Mouse (Mus musculus) midbrain, embryonic 14.5 days (tissue): ENCODE data around the gene Gm43720. TPM values are rescaled to one million over a fixed set of nuclear protein-coding genes. Genes with fewer than 3 reads are reported as not detected.

Source experiments
- ATAC-seq: fragments of 200-750 bp; cut with Nextera tagmentation; 2 replicates; pipeline ENCODE4 v1.8.0; 2017; ENCODE audit warnings: moderate number of reproducible peaks, moderate library complexity; ENCODE audit not compliant: low FRiP score, low TSS enrichment
- DNase-seq: peaks from one replicate; pipeline ENCODE4 v3.0.0-alpha.2; 2015
- H3K27ac ChIP-seq: fragments of 300-500 bp; sonication (generic); replicated peaks from 2 replicates; pipeline ENCODE4 v1.5.1; 2014; ENCODE audit warnings: mild to moderate bottlenecking, low read depth, low read length, moderate library complexity
- H3K27me3 ChIP-seq: fragments of 300-500 bp; sonication (generic); 2 replicates; pipeline ENCODE4 v1.6.1; 2014; ENCODE audit warnings: low read length, control low read depth, mixed read lengths; ENCODE audit not compliant: control insufficient read depth, insufficient read depth
- H3K36me3 ChIP-seq: fragments of 300-500 bp; sonication (generic); 2 replicates; pipeline ENCODE4 v1.6.1; 2014; ENCODE audit warnings: low read length, control low read depth; ENCODE audit not compliant: control insufficient read depth, insufficient read depth
- H3K4me1 ChIP-seq: fragments of 300-500 bp; sonication (generic); 2 replicates; pipeline ENCODE4 v1.6.1; 2014; ENCODE audit warnings: mild to moderate bottlenecking, antibody characterized with exemption, low read length, control low read depth; ENCODE audit not compliant: control insufficient read depth, insufficient read depth
- H3K4me2 ChIP-seq: fragments of 300-500 bp; sonication (generic); 2 replicates; pipeline ENCODE4 v1.6.1; 2014; ENCODE audit warnings: mild to moderate bottlenecking, low read length, moderate library complexity
- H3K4me3 ChIP-seq: fragments of 300-500 bp; sonication (generic); replicated peaks from 2 replicates; pipeline ENCODE4 v1.5.1; 2014; ENCODE audit warnings: low read depth, low read length
- H3K9ac ChIP-seq: fragments of 300-500 bp; sonication (generic); replicated peaks from 2 replicates; pipeline ENCODE4 v1.6.1; 2014; ENCODE audit warnings: mild to moderate bottlenecking, low read length, moderate library complexity
- H3K9me3 ChIP-seq: fragments of 300-500 bp; sonication (generic); 2 replicates; pipeline ENCODE4 v1.6.1; 2016; ENCODE audit warnings: low read length, control low read depth, mixed read lengths; ENCODE audit not compliant: control insufficient read depth
- WGBS: fragments of 180-500 bp; shearing (Covaris S2); extraction: QIAGEN DNeasy Blood & Tissue Kit; methylation state at CpG from one replicate; pipeline ENCODE4 v1.1.7; 2014; 5-methylcytosine and 5-hydroxymethylcytosine counted together
- polyA plus RNA-seq: library from polyadenylated mRNA; unstranded; fragments of >200 nt; fragmentation: Nextera tagmentation; extraction: Ambion mirVana; gene quantifications from 2 replicates; pipeline ENCODE4 v1.2.1, GENCODE M21; 2014

Gm43720 gene
- polyA plus RNA-seq, 1 experiment from 2014 or later: not detected

DNA sequence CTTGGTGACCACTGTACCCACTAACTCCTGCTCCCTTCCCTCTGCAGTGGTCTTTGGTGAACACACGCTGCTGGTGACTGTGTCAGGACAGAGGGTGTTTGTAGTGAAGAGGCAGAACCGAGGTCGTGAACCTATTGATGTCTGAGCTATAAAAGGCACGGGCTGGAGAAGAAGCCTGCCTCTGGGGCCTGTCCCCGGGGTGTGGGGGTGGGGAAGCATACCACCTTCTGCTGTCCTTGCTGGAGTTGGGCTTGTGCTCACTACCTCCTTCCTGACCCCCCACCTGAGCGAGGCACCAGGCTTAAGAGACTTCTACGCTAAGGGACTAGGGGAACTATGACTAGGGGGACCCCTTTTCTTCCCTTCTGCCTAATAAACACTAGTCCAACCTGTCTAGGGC is 20.8 kb downstream of the Gm43720 start:
- H3K4me1 ChIP-seq: peaks cover 23% of the 10 kb centered on the region

DNA sequence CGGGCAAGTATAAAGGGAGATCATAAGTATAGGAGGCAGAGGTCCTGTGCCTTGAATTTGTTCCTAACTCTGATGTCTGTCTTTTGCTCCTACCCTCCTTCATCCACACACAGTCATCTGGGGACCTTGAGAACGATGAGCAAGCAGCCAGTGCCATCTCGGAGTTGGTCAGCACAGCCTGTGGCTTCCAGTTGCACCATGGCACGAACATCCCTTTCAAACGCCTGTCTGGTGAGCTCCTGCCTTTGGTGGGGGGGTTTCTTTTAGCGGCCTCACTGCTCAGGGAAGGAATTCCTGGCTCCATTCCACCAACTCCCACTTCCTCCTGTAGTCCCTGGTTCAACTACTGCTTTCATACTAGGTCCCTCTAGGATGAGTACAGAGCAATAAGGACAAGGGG is 21.2 kb downstream of the Gm43720 start:
- peaks cover 49% of the 10 kb centered on the region for H3K36me3 ChIP-seq
- no peak overlapping the region for H3K9ac ChIP-seq
- no peaks in the 10 kb centered on the region for H3K9me3 ChIP-seq
- 90% methylated on average over 6 of the region's 6 CpGs for WGBS
- no peak for DNase-seq
- H3K4me1 ChIP-seq: peaks cover 23% of the 10 kb centered on the region
- H3K4me3 ChIP-seq: no peak overlapping the region
- no peak for ATAC-seq
- no peaks in the 10 kb centered on the region for H3K27me3 ChIP-seq
- no peak overlapping the region for H3K4me2 ChIP-seq
- no peak overlapping the region for H3K27ac ChIP-seq

More for the DNA sequence above, 20.8 kb downstream of the Gm43720 start:
- no peak overlapping the region for H3K9ac ChIP-seq
- no peaks in the 10 kb centered on the region for H3K27me3 ChIP-seq
- no peak overlapping the region for H3K4me2 ChIP-seq
- WGBS: 83% methylated on average over 7 of the region's 7 CpGs
- peaks cover 49% of the 10 kb centered on the region for H3K36me3 ChIP-seq
- no peak for DNase-seq
- no peak for ATAC-seq
- no peak overlapping the region for H3K27ac ChIP-seq
- H3K9me3 ChIP-seq: no peaks in the 10 kb centered on the region
- no peak overlapping the region for H3K4me3 ChIP-seq

DNA sequence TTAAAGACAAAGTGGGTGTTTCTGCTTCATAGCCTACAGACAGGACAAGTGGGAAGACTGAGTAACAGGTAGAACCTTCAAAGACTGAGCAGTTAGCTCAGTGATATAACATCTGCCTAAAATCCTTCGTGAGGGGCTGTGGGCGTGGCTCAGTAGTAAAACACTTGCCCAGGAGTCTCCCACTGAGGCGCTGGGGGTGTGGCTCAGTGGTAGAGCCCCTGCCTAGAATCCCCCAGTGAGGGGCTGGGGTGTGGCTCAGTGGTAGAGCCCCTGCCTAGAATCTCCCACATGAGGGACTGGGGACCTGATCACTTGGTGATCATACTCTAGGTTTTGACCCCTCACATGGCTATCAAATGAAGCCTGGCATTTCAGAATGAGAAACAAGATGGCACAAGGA is 21.7 kb downstream of the Gm43720 start:
- ATAC-seq (no peak), DNase-seq (no peak)
- no peaks in the 10 kb centered on the region for H3K9me3 ChIP-seq
- no peak overlapping the region for H3K27ac ChIP-seq
- H3K9ac ChIP-seq: no peak overlapping the region
- H3K4me2 ChIP-seq: no peak overlapping the region
- H3K27me3 ChIP-seq: no peaks in the 10 kb centered on the region
- H3K4me3 ChIP-seq: no peak overlapping the region
- 77% methylated on average over 3 of the region's 3 CpGs for WGBS
- H3K36me3 ChIP-seq: peaks cover 49% of the 10 kb centered on the region
- H3K4me1 ChIP-seq: peaks cover 21% of the 10 kb centered on the region

DNA sequence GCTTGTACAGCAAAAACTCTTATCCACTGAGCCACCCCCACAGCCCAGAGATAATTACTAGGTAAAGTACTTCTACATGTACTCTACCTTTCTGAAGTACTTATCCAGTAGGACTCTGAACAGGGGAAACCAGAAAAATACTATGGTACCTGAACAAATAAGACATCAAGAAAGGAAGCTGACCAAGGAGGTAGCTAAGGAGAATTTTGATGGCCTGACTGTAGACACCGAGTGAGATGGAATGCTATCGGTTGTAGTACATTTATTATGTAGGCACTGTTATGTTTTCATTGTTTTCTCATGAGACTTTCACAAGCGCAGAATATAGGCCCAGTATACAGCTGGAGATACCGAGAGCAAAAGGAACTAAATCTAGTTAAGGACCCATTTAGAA is 22.2 kb downstream of the Gm43720 start:
- Histone ChIP-seq H3K36me3 (peaks cover 49% of the 10 kb centered on the region), H3K9ac (no peak overlapping the region), H3K27me3 (no peaks in the 10 kb centered on the region), H3K27ac (no peak overlapping the region), H3K4me1 (peaks cover 16% of the 10 kb centered on the region), H3K4me2 (no peak overlapping the region), H3K9me3 (no peaks in the 10 kb centered on the region), H3K4me3 (no peak overlapping the region)
- WGBS: 92% methylated on average over 4 of the region's 4 CpGs
- ATAC-seq: no peak
- no peak for DNase-seq

DNA sequence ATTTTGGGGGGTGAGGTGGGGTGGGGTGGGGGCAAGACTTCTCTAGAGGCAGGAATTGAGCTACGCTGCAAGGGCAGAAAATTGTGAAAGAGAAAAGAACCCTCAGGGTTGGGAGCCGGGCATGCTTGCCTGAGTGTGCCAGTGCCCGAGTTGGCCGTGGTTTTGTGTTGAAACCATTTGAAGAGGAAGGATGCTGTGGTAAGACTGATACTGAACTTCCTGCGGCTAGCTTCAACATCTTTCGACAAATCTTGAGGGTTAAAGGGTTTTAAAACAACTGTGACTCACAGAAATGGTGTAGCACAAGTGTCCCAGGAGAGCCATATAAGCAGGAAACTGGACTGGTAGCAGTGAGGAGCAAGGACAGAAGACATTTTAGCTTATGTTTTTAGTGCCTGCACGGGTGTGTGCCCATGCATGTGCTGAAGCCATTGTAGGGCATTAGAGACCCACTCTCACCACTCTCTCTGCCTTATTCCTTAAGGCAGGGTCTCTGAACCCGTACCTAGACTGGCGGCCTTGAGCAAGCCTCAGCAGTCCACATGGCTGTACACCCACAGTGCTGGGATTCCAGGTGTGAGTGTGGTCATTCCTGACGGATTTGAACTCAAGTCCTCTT is 22.7 kb downstream of the Gm43720 start:
- WGBS: 90% methylated on average over 10 of the region's 10 CpGs
- H3K36me3 ChIP-seq: peaks cover 47% of the 10 kb centered on the region
- DNase-seq (no peak), ATAC-seq (no peak)
- H3K4me2 ChIP-seq: no peak overlapping the region
- H3K9ac ChIP-seq: no peak overlapping the region
- H3K4me3 ChIP-seq: no peak overlapping the region
- H3K9me3 ChIP-seq: no peaks in the 10 kb centered on the region
- H3K27ac ChIP-seq: no peak overlapping the region
- peaks cover 12% of the 10 kb centered on the region; the same call in 1 of the 2 replicates for H3K4me1 ChIP-seq
- H3K27me3 ChIP-seq: no peaks in the 10 kb centered on the region

DNA sequence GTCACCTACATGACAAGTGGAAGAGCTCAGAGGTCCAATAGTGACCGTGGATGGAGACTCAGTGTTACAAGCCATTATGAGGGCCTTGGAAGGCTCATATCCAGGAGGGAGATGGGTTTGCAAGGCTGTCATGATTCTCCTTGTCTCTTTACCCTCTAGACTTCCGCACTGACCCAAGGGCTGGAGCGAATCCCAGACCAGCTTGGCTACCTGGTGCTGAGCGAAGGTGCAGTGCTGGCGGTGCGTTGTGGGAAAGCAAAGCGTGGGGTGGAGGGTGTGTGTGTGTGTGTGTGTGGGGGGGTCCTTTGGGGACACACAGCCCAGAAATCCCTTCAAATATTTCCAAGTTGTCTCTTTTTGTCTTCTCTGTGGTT is 23.7 kb downstream of the Gm43720 start:
- ATAC-seq: no peak
- H3K4me1 ChIP-seq: peaks cover 12% of the 10 kb centered on the region; the same call in 1 of the 2 replicates
- H3K9ac ChIP-seq: peak overlapping the region; percentile 72
- 13% methylated on average over 7 of the region's 7 CpGs for WGBS
- peak overlapping the region; percentile 87 for H3K27ac ChIP-seq
- H3K9me3 ChIP-seq: no peaks in the 10 kb centered on the region
- no peaks in the 10 kb centered on the region for H3K27me3 ChIP-seq
- H3K4me2 ChIP-seq: peak overlapping the region; percentile 86
- peak overlapping the region; percentile 64 for H3K4me3 ChIP-seq
- no peak for DNase-seq
- H3K36me3 ChIP-seq: peaks cover 37% of the 10 kb centered on the region

DNA sequence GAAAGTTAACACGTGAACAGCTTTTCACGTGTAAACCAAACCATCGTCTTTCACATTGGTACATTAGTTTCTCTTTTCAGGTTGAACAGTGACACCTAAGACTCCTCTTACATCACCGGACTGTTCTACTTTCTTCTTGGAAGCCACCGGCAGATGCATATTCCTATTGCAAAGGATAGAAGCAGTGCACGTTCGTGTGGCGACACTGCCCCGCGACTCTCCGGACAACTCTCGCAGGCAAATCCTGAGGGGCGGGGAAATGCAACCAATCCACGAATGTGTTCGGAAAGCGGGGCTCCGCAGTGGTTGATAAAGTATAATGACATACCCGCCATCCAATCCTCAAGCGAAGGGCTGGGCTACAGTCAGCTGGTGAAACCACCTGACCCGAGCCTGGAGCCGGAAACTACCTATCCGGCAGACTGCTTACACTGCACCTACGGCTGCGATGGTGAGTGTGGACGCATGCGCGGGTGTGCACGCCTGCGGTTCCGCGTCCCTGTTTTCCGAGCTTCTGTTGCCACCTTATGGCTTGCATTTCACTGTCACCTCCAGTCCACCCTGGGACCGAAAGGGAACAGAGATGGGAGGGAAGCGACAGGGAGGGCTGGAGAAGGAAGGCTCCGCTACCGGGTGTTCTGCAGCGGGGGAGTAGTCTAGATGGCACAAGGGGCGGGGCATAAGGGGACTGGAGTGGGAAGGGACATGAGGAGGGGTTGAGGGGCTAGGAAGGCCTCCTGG is 24.2 kb downstream of the Gm43720 start, which contains the start of gene Lamtor4:
Lamtor4 (plus strand) TSS at position 130 of the 741 bp plus-strand sequence.
- peak within 1 kb of the TSS; percentile 87 for H3K27ac ChIP-seq
- under 1% methylated on average over 38 of the region's 38 CpGs for WGBS

DNA sequence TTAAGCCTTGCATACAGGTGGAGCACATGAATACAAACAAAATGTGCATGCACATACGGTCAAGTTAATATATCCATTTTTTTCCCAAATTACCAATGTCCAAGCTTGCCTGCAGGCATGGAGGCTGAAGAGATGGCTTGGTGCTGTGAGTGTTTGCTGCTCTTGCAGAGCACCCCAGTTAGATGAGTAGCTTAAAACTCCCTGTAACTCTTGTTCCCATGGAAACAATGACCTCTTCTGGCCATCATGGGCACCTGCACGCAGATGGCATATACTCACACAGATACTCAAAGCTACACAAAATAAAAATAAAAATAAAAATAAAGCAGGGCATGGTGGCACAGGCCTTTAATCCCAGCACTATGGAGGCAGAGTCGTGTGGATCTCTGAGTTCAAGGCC is 26.7 kb downstream of the Gm43720 start:
- no peak for ATAC-seq
- Histone ChIP-seq H3K27me3 (no peaks in the 10 kb centered on the region), H3K27ac (no peak overlapping the region)

More for the DNA sequence above, 24.2 kb downstream of the Gm43720 start, which contains the start of gene Lamtor4:
- Histone ChIP-seq H3K4me1 (peaks cover 12% of the 10 kb centered on the region; the same call in 1 of the 2 replicates), H3K27me3 (no peaks in the 10 kb centered on the region), H3K4me3 (peak within 1 kb of the TSS; percentile 64), H3K9me3 (no peaks in the 10 kb centered on the region), H3K4me2 (peak within 1 kb of the TSS; percentile 86), H3K9ac (peak within 1 kb of the TSS; percentile 72), H3K36me3 (peaks cover 31% of the 10 kb centered on the region)
- DNase-seq: peak; percentile 97
- peak; percentile 99 for ATAC-seq

More for the DNA sequence above, 26.7 kb downstream of the Gm43720 start:
- no peak for DNase-seq
- Histone ChIP-seq H3K4me1 (peaks cover 12% of the 10 kb centered on the region; the same call in 1 of the 2 replicates), H3K4me3 (no peak overlapping the region), H3K36me3 (peaks cover 7% of the 10 kb centered on the region; the same call in 1 of the 2 replicates), H3K9me3 (no peaks in the 10 kb centered on the region), H3K9ac (no peak overlapping the region), H3K4me2 (no peak overlapping the region)
- WGBS: 89% methylated on average over 3 of the region's 3 CpGs
